Mouse (Mus musculus): ENCODE measurements around the gene Myl6.

The Myl6 gene

DNA sequence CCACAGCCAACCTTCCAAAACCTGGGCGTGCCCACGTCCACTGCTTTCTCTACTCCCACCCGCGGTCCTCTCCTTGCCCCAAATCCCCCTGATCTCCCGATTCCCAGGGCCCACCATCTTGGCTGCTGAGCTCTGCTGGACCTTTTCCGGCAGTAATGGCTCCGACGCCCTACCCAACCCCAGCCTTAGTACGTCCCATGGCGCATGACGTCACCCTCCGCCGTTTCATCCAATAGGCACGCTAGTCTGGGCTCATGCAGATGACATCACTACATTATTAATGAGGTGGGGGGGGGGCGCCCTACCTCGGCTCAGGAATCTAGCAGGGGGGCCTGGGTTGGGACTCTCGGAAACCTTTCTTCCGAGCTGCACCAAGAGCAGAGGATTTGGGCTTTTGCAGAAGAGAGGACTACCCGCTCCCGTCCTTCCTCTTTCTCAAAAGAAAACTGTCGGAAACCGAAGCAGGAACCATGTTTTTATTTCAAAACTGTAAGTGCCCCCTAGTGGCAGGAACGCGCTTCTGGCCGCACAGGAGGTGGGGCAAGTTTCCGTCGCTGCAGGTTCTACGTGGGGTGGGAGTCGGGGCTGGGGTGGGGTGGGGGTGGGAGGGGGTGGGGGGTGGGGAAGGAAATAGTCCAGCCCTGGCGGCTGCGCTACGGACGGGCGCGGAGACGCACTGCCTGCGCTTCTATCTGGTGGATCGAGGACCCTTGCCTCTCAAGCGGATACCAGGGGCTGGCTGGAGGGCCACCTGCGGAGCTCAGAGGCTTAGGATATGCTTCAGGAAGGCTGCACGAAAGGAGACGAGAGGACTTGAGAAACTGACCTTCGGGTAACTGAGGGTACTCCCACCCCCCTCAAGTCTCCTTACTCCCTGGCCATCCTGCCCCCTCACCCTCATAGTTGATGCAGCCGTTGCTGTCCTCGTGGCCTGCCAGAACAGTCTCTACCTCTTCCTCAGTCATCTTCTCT lies at the start of gene Myl6:
TSS of gene Myl6 (minus strand) at position 451 of the 972 bp plus-strand sequence.
- DNase-seq: peak; percentile 98

DNA sequence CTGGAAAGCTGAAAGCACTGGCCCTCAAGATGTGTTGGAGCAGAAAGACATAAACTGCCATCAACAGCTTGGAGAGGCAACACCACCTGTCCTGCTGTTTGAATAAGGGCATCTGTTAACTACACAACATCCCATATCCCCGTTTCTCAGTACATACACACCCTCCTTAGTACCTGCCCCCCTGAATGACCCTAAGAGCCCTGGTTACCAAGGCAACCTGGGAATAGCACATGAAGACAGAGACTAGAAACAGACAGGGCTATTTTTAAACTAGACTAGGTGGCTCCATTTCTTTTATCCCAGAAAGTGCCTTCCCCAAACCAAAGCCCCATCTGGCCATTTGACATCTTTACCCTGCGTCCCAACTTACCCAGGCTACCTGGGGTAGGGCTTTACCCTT lies 49.2 kb upstream of the Myl6 start:
- DNase-seq: no peak

DNA sequence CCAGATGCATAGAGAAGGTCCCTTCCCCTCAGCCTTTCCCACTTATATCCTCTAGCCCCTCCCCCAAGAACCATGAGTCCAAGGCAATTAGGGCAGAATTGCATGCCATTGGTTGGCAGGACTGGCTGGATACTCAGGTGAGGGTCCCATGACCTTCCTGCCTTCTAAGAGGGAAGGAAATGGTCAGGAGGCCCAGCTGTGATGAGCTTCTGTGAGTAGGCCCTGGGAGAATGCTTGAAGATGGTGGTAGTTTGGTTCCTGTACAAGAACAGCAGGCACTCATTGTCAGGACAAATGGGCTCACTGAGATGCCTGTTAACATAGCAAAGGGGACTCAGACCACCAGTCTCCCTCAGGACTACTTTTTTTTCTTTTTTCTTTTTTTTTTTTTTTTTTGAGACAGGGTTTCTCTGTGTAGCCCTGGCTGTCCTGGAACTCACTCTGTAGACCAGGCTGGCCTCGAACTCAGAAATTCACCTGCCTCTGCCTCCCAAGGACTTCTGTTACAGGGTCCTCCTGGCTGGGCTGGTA lies 44.5 kb upstream of the Myl6 start:
- DNase-seq: no peak

DNA sequence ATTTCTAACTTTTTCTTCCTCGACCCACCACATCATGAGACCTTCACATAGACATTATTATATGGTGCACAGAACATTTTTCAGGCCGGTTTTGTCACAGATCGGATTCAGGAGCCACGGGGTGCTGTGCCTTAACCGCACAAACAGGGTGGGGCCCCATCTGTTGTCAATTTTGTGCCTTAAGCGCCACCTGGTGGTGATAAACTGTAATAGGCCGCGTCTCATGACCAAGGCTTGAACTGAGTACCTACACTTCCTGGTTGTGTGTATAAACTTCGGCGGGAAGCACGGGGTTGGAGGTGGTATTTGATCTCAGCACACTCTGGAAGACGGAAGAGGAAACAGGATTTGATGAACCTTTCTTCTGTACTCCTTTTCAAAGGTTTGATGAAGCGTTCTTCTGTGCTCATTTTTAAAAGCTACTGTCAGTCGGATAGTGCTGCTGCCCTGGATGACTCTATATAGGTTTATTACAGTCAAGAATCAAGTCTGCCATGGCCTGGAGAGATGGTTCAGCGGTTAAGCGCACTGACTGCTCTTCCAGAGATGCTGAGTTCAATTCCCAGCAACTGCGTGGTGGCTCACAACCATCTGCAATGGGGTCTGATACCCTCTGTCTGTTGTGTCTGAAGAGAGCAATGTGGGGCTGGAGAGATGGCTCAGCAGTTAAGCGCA lies 42.5 kb upstream of the Myl6 start:
- peak; percentile 90 to 94 for DNase-seq

DNA sequence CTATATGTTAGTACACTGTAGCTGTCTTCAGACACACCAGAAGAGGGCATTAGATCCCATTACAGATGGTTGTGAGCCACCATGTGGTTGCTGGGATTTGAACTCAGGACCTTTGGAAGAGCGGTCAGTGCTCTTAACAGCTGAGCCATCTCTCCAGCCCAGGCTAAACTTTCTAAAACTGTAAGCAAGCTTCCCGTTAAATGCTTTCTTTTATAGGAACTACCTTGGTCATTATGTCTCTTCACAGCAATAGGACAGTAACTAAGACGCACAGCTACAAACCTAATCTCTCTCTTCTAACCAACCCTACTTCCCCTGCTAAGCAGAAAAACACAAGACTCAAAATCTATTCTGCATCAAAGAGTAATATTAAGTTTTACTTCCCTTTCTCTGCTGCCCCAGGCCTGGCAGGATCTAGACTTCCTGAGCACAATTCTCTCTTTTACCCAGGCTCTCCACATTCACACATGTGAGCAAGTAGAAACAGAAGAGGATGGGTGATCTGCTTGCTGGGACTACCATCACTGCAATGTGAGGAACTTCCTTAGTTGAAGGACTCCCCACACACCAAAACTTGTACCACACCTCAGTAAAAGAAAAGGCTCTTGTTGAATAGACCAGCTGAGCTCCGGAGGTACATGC lies 41.8 kb upstream of the Myl6 start:
- no peak for DNase-seq

DNA sequence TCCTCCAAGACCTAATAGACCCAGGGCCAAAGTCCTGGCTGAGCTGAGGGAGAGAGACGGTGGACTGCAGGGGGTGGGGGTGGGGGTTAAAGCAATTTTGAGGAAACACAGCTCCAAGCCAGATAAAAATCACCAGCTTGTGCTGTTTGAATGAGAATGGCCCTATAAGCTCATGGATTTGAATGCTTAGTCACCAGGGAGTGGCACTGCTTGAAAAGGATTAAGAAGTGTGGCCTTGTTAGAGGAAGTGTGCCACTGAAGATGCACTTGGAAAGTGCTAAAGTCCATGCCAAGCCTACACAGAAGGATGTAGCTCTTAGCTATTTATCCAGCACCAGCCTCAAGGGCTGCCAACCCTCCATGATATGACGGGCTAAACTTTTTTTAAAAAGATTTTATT lies 41.3 kb upstream of the Myl6 start:
- no peak for DNase-seq

DNA sequence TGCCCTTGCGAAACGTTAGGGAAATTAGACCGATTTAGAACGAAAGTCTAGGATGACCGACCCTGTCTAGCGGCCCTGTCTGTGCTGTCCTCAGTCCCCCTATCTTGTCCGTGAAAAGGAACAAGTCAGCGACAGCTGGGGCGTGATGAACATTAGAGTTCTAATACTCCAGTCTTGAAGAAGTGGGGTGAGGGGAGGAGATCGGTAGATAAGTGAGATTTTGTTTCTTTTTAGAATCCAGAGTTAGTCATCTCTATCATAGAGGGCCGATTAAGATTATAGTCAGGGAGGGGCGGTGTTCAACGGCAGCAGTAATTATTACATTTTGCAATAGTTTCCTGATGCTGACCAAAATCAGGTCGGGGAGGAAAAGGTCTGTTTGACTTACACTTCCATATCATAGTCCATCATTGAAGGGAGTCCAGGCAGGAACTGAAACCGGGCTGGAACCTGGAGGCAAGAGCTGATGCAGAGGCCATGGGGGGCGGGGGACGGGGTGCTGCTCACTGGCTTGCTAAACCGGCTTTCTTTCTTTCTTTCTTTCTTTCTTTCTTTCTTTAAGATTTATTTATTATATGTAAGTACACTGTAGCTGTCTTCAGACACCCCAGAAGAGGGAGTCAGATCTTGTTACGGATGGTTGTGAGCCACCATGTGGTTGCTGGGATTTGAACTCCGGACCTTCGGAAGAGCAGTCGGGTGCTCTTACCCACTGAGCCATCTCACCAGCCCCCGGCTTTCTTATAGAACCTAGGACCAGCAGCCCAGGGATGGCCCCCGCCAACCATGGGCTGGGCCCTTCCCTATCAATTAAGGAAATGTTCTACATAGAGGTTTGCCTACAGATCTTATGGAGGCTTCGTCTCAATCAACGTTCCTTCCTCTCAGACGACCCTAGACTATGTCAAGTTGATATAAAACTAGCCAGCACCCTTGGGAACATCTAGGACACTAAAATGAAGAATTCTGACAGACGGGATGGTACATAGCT lies 32.7 kb upstream of the Myl6 start:
- DNase-seq: no peak

DNA sequence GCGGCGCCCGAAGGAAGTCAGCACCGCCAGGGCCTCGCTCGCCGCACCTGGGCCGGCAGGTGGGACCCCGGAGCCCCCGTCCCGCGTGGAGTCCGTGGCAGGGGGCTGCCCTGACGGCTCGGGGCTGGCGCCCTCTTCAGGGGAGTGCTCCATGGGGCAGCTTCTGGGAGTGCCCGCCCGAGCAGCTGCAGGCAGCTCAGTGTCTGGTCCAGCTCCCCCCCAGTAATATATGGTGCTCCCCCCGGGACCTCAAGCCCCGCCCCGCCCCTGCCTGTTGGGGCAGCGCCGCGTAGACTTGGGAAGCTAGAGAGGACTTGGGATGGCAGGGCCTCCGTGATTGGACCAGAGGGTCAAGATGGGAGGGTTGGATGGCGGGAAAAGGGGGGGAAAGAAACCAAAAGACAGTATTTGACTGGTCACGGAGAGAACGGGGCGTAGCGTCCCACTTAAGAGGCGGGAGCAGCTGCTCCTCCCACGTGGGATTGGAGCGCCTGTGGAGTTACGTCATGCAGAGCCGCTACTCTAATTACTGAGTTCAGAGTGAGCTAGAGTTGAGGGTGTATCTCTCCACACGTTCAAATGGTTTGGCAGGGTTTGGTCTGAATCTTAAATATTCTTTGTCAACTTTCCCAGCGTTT lies 31.8 kb upstream of the Myl6 start, which contains the start of gene Esyt1:
TSS of gene Esyt1 (minus strand) at position 201 of the 638 bp plus-strand sequence.
- DNase-seq: peak; percentile 94 to 98

DNA sequence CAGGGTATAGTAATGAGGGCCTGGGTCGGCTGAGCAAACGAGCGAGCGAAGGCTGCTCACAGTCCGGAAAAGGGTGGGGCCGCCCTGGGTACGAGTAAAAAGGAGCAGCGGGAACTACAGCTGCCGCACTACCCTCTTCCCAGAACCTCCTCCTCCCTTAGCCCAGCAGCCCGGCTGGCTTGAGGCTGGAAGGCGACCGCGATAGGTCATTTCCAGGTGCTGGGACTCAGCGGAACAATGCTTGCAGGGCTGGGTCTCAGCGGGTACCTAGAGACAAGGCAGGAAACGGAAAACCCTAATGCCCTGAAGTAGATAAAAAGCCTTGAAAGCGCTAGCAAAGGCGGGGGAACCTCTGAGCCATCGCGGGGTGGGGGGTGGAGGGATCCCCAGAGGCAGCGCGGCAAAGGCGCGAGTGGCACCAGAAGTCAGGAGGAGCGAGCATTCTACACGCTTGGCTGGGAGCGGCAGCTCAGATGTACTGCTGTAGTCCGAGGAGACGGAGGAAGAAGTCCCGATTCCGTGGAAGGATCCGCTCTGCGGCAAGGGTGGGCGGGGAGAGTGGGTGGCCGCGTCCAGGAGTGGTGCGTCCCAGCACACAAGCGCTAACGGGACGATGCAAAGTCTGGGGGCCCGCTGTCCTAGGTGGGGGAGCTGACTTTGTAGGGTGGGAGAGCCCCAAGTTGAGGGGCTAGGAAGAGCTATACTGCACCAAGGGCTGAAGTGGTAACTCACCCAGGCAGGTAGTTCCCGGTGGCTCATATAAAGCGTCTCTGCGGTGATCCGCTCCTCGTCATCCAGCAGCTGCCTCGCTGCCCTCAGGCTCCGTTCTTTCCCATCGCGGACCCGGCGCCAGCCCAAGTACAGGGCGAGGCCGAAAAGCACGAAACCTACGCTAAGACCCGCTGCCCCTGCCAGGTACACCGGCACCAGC lies 31.1 kb upstream of the Myl6 start:
- DNase-seq: peak; percentile 75 to 78

DNA sequence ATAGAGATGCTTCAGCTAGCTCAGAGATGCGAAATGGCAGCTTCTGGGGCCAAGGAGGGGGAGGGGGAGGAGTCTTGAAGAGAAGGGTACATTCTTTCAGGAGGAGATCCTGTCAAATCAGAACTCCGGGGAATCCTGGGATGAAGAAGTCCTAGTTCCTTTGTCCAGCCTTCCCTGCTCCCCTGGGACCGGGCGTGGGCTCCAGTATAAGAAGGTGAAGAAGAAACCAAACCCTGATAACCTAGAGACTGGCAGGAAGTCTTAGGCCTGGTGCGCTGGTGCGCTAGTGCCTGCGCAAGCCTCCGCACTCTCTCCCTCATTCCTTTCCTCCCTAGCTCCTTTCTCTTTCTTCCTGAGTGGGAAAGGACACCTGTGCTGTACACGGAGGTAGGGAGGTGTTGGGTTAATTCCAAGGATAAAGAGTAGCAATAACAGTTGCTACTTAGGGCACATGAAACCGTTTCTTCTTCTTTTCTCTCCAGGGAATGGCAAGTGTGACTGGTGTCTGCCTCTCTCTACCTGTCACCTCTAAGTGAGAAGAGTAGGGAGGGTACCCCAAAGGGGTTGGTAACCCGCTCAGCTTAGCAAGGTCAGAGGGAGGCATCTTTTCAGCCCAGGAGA lies 30.3 kb upstream of the Myl6 start:
- DNase-seq: no peak

DNA sequence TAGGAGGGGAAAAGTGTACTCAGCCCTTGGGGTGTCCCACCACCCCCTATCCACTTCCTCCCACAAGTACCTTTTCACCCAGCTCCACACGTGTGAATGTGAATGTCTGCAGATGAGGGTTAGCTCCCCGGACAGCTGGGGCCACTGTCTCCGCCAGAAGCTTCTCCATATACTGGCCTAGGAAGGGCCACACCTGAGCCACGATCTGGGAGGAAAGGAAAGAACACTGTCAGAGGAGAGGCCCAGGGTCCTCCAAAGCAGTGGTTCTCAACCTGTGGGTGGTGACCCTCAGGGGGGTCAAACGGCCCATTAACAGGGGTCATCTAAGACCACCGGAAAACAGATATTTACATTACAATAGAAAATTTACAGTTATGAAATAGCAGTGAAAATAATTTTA lies 28.4 kb upstream of the Myl6 start:
- DNase-seq: no peak

DNA sequence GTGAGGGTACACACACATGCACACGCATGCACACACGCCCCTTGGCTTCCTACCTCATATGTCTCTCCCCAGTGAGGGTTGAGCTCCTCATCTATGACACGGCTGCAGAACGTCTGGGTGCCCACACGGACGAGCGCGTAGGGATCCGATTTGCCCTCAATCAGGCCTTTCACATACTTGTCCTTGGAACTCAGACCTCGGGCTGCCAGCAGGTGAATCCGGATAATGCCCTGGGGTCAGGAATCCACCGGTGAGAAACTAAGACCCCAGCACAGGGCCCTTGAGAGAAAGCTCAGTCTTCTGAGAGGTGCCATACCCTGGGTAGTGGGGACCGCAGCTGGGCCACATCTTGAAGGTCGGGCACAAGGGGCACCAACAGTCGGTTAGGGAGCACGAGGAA lies 26.6 kb upstream of the Myl6 start:
- no peak for DNase-seq

DNA sequence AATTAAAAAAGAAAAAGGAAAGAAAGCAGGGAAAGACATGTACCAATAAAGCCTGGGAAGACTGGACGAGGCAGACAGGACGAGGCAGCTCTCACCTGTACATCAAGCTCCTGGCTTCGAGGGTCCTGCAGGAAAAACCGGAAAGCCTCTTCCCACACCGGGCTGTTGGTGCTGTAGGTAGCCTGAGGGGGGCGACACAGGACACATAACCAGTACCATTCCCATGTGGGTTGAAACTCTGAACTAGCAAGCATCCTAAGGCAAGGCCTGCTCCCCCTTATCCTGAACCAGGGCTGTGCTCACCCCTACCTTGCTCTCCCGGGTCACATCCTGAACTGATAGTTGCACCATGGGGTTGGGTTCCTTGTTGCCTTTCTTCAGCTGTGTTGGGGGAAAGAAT lies 24.9 kb upstream of the Myl6 start:
- peak; percentile 59 to 75 for DNase-seq

DNA sequence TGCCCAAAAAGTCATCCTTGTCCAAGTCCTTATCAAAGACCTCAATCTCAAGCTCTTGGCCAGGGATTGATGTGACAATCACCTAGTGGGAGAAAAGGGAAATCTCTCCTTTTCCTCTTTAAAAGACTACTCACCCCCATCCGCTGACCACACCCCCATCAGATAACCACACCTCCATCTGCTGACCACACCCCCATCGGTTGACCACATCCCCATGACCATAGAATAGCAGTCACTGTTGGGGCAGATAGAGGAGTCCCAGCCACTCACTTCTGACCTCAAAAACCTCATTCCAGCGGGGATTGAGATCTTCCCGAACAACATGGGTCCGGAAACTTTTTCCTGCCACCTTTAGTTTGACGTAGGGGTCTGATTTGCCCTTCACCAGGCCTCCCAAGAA lies 22.7 kb upstream of the Myl6 start:
- DNase-seq: no peak

DNA sequence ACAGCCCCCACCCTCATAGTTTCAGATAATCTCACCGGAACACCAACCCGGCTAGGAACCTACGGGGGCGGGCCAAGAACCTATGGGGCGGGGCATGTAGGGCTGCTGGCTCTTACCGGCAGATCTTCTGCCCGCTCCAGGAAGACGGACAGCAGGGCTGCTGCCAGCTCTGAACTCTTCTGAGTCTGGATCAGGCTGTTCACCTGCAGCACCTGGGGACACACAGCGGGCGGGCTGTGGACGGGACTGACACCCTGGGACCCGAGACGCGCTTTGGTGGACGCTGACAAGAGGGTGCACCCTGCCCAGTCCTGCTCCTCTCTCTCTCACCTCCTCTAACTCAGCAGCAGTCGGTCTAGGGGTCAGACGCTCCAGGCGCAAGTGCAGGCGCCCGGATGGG lies 22.1 kb upstream of the Myl6 start:
- no peak for DNase-seq

DNA sequence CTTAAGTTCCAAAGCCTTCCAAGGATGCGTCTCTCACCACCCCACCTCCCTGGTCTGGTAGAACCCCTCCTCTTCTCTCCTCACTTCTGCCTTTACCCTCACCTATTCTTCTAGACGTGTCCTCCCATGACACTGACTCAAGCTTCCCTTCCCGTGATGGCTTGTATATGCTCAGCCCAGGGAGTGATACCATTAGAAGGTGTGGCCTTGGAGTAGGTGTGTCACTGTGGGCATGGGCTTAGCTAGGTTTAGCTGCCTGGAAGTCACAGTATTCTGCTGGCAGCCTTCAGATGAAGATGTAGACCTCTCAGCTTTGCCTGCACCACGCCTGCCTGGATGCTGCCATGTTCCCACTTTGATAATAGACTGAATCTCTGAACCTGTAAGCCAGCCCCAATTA lies 21.1 kb upstream of the Myl6 start:
- no peak for DNase-seq

DNA sequence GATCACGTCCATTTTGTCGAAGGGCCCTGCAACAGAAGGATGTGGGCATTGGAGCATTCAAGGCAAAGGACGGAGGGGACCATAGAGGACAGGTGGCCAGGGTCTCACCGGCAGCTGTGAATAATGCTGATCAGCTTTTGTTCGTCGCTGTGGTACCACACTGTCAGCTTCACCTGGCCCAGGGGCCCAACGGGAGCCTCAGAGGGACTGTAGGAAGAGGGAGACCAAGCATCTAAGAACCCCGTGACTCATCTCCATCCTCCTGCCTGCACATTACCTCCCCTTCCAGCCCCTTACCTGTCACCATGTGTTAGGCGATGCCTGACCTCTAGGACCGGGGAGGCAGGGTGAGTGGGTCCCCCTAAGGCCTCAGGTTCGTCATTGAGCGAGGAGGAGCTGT lies 17.8 kb upstream of the Myl6 start:
- no peak for DNase-seq

DNA sequence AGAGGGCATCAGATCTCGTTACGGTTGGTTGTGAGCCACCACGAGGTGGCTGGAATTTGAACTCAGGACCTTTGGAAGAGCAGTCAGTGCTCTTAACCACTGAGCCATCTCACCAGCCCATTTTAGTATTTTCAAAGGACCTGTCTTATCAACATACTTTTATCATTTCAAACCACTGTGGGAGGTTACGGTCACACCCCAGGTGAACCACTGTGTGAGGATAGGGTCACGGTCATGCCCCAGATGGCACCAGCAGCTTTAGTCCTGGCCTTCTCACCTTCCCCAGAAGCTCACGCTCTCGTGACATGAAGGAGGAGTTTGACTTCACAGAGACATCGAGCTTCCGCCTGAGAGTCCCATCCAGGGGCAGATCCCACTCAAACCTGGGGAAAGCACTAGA lies 17.2 kb upstream of the Myl6 start:
- no peak for DNase-seq

DNA sequence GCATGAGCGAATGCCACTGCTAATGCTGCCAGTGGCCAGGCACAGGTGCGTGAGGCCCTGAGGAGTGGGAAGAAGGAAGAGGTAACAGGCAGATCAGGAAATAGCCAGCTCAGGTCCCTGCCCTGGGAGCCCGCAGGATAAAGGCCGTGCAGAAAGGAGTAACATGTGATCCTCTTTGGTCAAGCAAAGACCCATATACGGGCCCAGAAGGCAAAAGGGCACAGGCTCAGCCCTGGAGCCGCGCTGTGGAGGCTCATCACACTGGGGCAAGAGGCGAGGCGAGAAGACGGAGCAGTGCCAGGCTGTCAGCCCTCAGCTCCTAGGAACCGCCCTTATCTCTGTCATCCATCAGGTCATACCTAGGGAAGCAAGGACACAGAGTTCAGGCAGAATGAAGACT lies 16.4 kb upstream of the Myl6 start:
- DNase-seq: no peak

DNA sequence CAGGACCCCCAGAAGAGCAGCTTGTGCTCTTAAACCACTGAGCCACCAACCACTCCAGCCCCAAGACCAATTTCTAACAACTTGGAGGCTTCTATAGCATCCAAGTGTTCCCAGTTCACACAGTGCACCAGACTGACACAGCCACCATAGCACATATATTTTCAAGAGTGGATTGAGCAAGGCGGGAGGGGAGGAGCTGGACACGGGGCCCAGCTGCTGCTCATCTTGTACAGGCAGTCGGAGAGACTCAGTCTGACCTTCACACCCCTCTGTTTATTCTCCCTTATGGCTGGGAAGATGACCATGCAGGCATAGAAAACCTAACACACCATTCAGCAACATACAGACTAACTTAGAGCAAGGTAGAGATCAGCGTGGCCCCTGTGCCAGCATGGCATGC lies 15.9 kb upstream of the Myl6 start:
- peak in 1 of 2 experiments; percentile 75 for DNase-seq

Data from lung, postnatal 4 days (tissue).